In the genomic region with DNA sequence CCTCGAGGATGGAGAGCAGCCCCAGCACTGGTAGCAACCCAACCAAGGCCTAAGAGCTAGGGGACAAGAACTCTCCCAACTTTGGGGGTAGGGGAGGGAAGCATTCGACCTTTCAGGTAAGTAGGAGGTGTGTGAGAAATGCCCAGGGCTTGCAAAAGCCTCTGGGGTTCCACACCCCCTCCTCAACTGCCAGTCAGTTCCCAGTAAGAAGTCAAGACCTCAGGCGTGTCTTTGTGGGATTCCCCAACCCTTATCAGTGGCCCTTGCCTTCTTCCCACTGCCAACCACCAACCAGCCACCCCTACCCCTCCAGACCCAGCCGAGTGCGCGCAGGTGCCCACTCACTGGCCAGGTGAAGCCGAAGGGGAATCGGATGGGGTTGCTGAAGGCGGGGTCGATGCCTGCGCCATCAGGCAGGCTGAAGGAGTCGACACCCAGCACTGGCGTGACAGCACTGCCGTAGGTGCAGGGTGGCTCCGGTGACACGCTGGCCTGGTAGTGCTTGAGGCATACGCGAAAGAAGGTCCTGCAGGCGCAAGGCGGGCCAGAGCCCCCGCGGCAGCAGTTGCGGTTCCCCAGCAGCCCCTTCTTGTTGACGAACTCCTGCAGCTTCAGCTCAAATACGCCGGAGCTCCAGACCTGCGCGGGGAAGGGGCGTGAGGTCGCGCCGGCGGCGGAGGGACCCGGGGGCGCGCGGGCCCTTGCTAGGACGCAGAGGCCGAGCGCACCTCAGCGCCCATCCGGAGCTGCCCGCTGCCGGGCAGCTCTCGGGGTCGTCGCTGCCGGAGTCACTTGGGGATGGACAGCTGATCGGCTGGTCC, we compare ENCODE assay signal across 8 mouse cellular contexts. TPM values are rescaled to one million over a fixed set of nuclear protein-coding genes. Genes with fewer than 3 reads are reported as not detected.
A peak's percentile ranks its signal among the peaks of the same experiment; 100 is the strongest.
DNase-seq lines count a peak whose midpoint lies in the region; ATAC-seq and TF ChIP-seq lines count a peak whose summit lies in the region.

No protein-coding gene starts in this region.

- 2% methylated on average over 49 of the region's 50 CpGs for WGBS in lung, embryonic 16.5 days
- under 1% methylated on average over 50 of the region's 50 CpGs for WGBS in midbrain, embryonic 14.5 days

- H3K9ac ChIP-seq in lung, embryonic 16.5 days (ENCODE audit: low read length): peak overlapping the region; percentile 61
- H3K9ac ChIP-seq in midbrain, embryonic 14.5 days (replicated peaks; ENCODE audit: low read length): peak overlapping the region; percentile 95

- H3K36me3 ChIP-seq in lung, embryonic 16.5 days (ENCODE audit: control insufficient read depth, insufficient read depth, low read length): no peaks in the 10 kb centered on the region
- peaks cover 37% of the 10 kb centered on the region for H3K36me3 ChIP-seq in midbrain, embryonic 14.5 days (ENCODE audit: control insufficient read depth, insufficient read depth, low read length)

- peak overlapping the region; percentile 76 for H3K4me2 ChIP-seq in lung, embryonic 16.5 days (ENCODE audit: low read depth, low read length)
- H3K4me2 ChIP-seq in midbrain, embryonic 14.5 days (ENCODE audit: low read length): peak overlapping the region; percentile 96

- H3K9me3 ChIP-seq in lung, embryonic 16.5 days (ENCODE audit: control insufficient read depth, low read length): no peaks in the 10 kb centered on the region
- H3K9me3 ChIP-seq in midbrain, embryonic 14.5 days (ENCODE audit: control insufficient read depth, low read length): no peaks in the 10 kb centered on the region

- no peak for TF ChIP-seq POLR2A in embryonic fibroblast, embryonic 13.5 days (IDR thresholded peaks at IDR 0.05; ENCODE audit: low read depth, low read length)

- peak overlapping the region; percentile 52 for H3K4me3 ChIP-seq in lung, embryonic 16.5 days (ENCODE audit: low read length)
- H3K4me3 ChIP-seq in embryonic fibroblast, embryonic 13.5 days (ENCODE audit: insufficient read depth, low read length): peak overlapping the region; percentile 62
- H3K4me3 ChIP-seq in midbrain, embryonic 14.5 days (replicated peaks; ENCODE audit: low read depth, low read length): peak overlapping the region; percentile 84

- no peak for TF ChIP-seq CTCF in embryonic fibroblast, embryonic 13.5 days (IDR thresholded peaks at IDR 0.05; ENCODE audit: borderline replicate concordance, insufficient read depth, low read length)

- no peak for ATAC-seq in lung, embryonic 16.5 days (ENCODE audit: low read depth)
- ATAC-seq in midbrain, embryonic 14.5 days (ENCODE audit: low FRiP score, low TSS enrichment): no peak

- no peak overlapping the region for H3K27ac ChIP-seq in lung, embryonic 16.5 days (ENCODE audit: low read length)
- no peak overlapping the region for H3K27ac ChIP-seq in embryonic fibroblast, embryonic 13.5 days (ENCODE audit: insufficient read depth, low read length)
- H3K27ac ChIP-seq in midbrain, embryonic 14.5 days (replicated peaks; ENCODE audit: low read depth, low read length): peak overlapping the region; percentile 99

- DNase-seq in lung, postnatal 10 days: no peak
- peak; percentile 16 for DNase-seq in induced T-regulatory cell, adult 2 months (ENCODE audit: low read depth)
- peak; percentile 68 for DNase-seq in midbrain, embryonic 14.5 days
- no peak for DNase-seq in frontal cortex, postnatal 14 days (ENCODE audit: low spot score in 2 of 2)
- no peak for DNase-seq in layer of hippocampus, postnatal 14 days (ENCODE audit: low spot score in 2 of 2)
- no peak for DNase-seq in layer of hippocampus, adult 9-11 months

- H3K4me1 ChIP-seq in lung, embryonic 16.5 days (replicated peaks; ENCODE audit: control insufficient read depth, insufficient read depth, low read length): peaks cover 10% of the 10 kb centered on the region
- H3K4me1 ChIP-seq in embryonic fibroblast, embryonic 13.5 days (ENCODE audit: control insufficient read depth, insufficient read depth, low read length): peaks cover 3% of the 10 kb centered on the region; the same call in 1 of the 2 replicates
- H3K4me1 ChIP-seq in midbrain, embryonic 14.5 days (ENCODE audit: control insufficient read depth, insufficient read depth, low read length): peaks cover 51% of the 10 kb centered on the region

- peaks cover 45% of the 10 kb centered on the region for H3K27me3 ChIP-seq in lung, embryonic 16.5 days (ENCODE audit: control insufficient read depth, insufficient read depth, low read depth, low read length)
- H3K27me3 ChIP-seq in midbrain, embryonic 14.5 days (ENCODE audit: control insufficient read depth, insufficient read depth, low read length): no peaks in the 10 kb centered on the region

RNA-seq across cellular contexts. Expression of gene Dll1, which starts 2.1 kb away (rescaled TPM):
- polyA plus RNA-seq in lung, embryonic 16.5 days (2015; fragmentation: Nextera tagmentation; extraction: Ambion mirVana): 4.4 and 7.1 TPM in 2 replicates
- 0.40 and 0.97 TPM in 2 replicates for polyA plus RNA-seq in embryonic fibroblast, embryonic 13.5 days (2011; ENCODE audit: insufficient read length, low read depth, missing spikeins)
- 23.5 and 24.4 TPM in 2 replicates for polyA plus RNA-seq in midbrain, embryonic 14.5 days (2014; fragmentation: Nextera tagmentation; extraction: Ambion mirVana)
- total RNA-seq in layer of hippocampus, postnatal 14 days (2021): 10 to 100 TPM; 10.6 to 12.3 TPM

RNA-seq across cellular contexts. Expression of gene Fam120b, which starts 21.5 kb away (rescaled TPM):
- polyA plus RNA-seq in lung, embryonic 16.5 days (2015; fragmentation: Nextera tagmentation; extraction: Ambion mirVana): 26.1 and 27.4 TPM in 2 replicates
- 25.2 and 25.3 TPM in 2 replicates for polyA plus RNA-seq in embryonic fibroblast, embryonic 13.5 days (2011; ENCODE audit: insufficient read length, low read depth, missing spikeins)
- 36.9 and 49.1 TPM in 2 replicates for polyA plus RNA-seq in midbrain, embryonic 14.5 days (2014; fragmentation: Nextera tagmentation; extraction: Ambion mirVana)
- 10 to 100 TPM; 33.4 to 34.9 TPM for total RNA-seq in layer of hippocampus, postnatal 14 days (2021)

Comparison
In these comparisons a context has a peak if more than half of its experiments do, and no peak if none do; other contexts are left out.
1. DNase-seq: peak in induced T-regulatory cell, adult 2 months (single experiment) and midbrain, embryonic 14.5 days (single experiment); none in lung, postnatal 10 days (single experiment), frontal cortex, postnatal 14 days (0 of 2), layer of hippocampus, postnatal 14 days (0 of 2) and layer of hippocampus, adult 9-11 months (single experiment).
2. Peak in every context shown above with its lines, with median percentiles within 50 percentile points of each other: H3K4me3 ChIP-seq.